Mouse (Mus musculus): ENCODE data around the gene Sctr.

DNA sequence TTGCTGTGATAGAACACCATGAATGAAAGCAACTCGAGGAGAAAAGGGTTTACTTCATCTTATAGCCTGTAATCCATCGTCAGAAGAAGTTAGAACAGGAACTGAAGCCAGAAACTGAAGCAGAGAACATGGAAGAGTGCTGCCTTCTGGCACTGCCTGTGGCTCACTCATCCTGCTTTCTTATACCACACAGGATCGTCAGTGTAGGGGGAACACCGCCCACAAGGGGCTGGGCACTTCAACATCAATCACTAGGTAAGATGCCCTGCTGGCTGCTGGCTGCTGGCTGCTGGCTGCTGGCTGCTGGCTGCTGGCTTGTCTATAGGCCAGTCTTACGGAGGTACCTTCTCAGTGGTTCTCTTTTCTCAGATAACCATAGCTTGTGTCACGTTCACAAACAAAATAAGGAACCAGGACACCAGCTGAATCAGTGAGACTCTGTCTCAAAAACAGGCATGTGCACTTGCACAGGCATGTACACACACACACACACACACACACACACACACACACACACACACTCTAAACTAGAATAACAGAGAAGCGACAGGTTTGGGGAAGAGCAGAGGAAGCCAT, 13.7 kb downstream of the Sctr start:
- TF ChIP-seq CTCF (IDR thresholded peaks at IDR 0.05; ENCODE audit: borderline replicate concordance, insufficient read depth, low read depth, low read length) (no peak), POLR2A (IDR thresholded peaks at IDR 0.05; ENCODE audit: borderline replicate concordance, insufficient read depth, low read length) (no peak)

All from cerebellum, adult 2 months (tissue).